Mouse (Mus musculus) liver, embryonic 14.5 days (tissue): ENCODE data around the gene Trappc2l.

ENCODE experiments used
- CTCF ChIP-seq: IDR thresholded peaks from 2 replicates; pipeline ENCODE4 v1.5.1; 2016; ENCODE audit warnings: antibody characterized with exemption, low read depth, control low read depth
- EP300 ChIP-seq: IDR thresholded peaks from 2 replicates; pipeline ENCODE4 v1.6.1; 2016; ENCODE audit warnings: antibody characterized with exemption, low read depth

DNA sequence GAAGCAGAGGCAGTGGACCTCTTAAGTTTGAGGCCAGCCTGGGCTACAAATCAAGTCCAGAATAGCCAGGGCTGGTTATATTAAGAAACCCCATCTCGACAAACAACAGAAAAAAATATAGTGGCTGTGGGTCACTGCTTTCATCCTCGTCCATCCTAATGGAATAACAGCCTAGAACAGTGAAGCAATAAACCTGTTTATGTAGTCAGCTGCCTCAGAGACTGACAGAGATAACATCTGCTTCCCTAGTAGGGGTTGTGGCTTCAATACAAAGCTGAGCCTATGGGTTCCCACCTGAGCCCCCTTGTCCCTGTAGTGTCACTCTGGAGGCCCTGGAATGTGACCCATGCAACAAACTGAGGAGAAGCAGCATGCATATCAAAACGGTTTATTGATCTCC, 37.2 kb upstream of the Trappc2l start:
- no peak for TF ChIP-seq CTCF
- TF ChIP-seq EP300, result no peak
